Mouse (Mus musculus): ENCODE measurements around the gene Rhd. TPM values are rescaled to one million over a fixed set of nuclear protein-coding genes. Genes with fewer than 3 reads are reported as not detected.

Gene Rhd
- total and polyA plus RNA-seq, 3 experiments, result 3.3 to 69.7 (median 9.8) TPM

DNA sequence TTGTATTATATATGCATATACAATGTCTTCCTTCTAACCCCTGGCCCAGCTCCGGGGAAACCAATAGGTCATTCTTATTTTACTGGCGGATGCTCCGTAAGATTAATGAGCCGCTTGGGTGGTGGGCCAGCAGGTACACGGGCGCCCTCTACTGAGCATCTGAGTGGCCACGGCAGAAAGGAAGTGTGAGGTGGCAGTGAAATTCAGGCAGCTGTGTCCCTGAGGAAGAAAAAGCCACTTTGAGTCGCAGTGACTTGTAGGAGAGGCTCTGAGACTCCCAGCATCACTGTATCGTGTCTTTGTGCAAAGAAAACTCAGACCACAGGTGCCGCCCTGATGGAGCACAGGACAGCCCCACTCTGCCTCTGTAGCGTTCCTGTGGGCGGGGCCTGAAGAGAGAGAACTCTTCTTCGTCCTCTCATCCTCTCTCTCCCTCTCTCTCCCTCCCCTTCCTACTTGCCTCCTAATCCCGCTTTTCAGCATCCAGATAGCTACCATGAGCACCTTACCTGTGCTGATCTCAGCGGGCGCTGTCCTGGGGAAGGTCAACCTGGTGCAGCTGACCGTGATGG is 15.2 kb downstream of the Rhd start:
- ATAC-seq (ENCODE audit: extremely low read depth, insufficient number of reproducible peaks, low FRiP score, poor library complexity, severe bottlenecking), result no peak
- peaks cover 40% of the 10 kb centered on the region for H3K4me1 ChIP-seq (ENCODE audit: insufficient read depth, low read depth, low read length)
- peak; percentile 54 for TF ChIP-seq CTCF (IDR thresholded peaks at IDR 0.05; ENCODE audit: low read depth, low read length)
- no peak for TF ChIP-seq TAL1 (conservative IDR thresholded peaks at IDR 0.05; ENCODE audit: low read depth, low read length)
- H3K9me3 ChIP-seq (replicated peaks), result no peaks in the 10 kb centered on the region
- H3K4me3 ChIP-seq (ENCODE audit: low read depth, low read length), result peak overlapping the region; percentile 56; the same call in 1 of the 2 replicates
- peak; percentile 52 for DNase-seq (ENCODE audit: low spot score)
- H3K27me3 ChIP-seq (ENCODE audit: insufficient read depth, low read length), result no peaks in the 10 kb centered on the region
- H3K36me3 ChIP-seq (replicated peaks), result peaks cover 32% of the 10 kb centered on the region

DNA sequence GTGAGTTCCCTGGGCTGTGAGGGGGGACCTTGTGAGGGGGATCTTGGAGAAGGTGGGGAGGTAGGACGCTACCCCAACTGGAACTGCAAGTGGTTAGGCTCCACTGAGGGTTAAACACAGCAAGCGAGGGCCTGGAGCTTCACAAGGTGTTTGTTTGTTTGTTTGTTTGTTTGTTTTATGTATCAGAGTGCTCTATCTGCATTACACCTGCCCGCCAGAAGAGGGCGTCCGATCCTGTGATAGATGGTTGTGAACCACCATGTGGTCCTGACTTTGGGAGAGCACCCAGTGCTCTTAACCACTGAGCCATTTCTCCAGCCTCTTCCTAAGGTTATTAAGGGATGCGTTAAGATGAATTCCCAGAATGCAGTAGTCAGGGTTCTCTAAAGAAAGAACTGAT is 15.7 kb downstream of the Rhd start:
- TF ChIP-seq GATA2 (IDR thresholded peaks at IDR 0.05; ENCODE audit: borderline replicate concordance, low read depth, low read length), result no peak
- peak; percentile 59 for TF ChIP-seq CTCF (IDR thresholded peaks at IDR 0.05; ENCODE audit: low read depth, low read length)
- no peak for TF ChIP-seq POLR2AphosphoS5 (IDR thresholded peaks at IDR 0.05; ENCODE audit: insufficient replicate concordance, low read depth, low read length)
- Histone ChIP-seq H3K27me3 (ENCODE audit: insufficient read depth, low read length) (no peaks in the 10 kb centered on the region), H3K9me3 (replicated peaks) (no peaks in the 10 kb centered on the region), H3K4me3 (ENCODE audit: low read depth, low read length) (no peak overlapping the region; the same call in 1 of the 2 replicates), H3K4me1 (ENCODE audit: insufficient read depth, low read depth, low read length) (peaks cover 37% of the 10 kb centered on the region), H3K36me3 (replicated peaks) (peaks cover 38% of the 10 kb centered on the region)
- ATAC-seq (ENCODE audit: extremely low read depth, insufficient number of reproducible peaks, low FRiP score, poor library complexity, severe bottlenecking), result no peak
- DNase-seq (ENCODE audit: low spot score), result no peak

GRCm38 (mm10) chr4:134883266-134883665 is 18.9 kb downstream of the Rhd start:
- TF ChIP-seq GATA2 (IDR thresholded peaks at IDR 0.05; ENCODE audit: borderline replicate concordance, low read depth, low read length), result no peak
- TF ChIP-seq CTCF (IDR thresholded peaks at IDR 0.05; ENCODE audit: low read depth, low read length), result peak; percentile 95
- no peak for TF ChIP-seq GATA1 (IDR thresholded peaks at IDR 0.05; ENCODE audit: borderline replicate concordance, low read length)
- no peak for TF ChIP-seq TAL1 (conservative IDR thresholded peaks at IDR 0.05; ENCODE audit: low read depth, low read length)
- DNase-seq (ENCODE audit: low spot score), result peak; percentile 58
- H3K4me3 ChIP-seq (ENCODE audit: low read depth, low read length), result no peak overlapping the region
- H3K36me3 ChIP-seq (replicated peaks), result peaks cover 48% of the 10 kb centered on the region
- no peak; the same call in 1 of the 2 replicates for ATAC-seq (ENCODE audit: extremely low read depth, insufficient number of reproducible peaks, low FRiP score, poor library complexity, severe bottlenecking)
- H3K9me3 ChIP-seq (replicated peaks), result no peaks in the 10 kb centered on the region
- H3K4me1 ChIP-seq (ENCODE audit: insufficient read depth, low read depth, low read length), result peaks cover 28% of the 10 kb centered on the region
- H3K27me3 ChIP-seq (ENCODE audit: insufficient read depth, low read length), result no peaks in the 10 kb centered on the region

DNA sequence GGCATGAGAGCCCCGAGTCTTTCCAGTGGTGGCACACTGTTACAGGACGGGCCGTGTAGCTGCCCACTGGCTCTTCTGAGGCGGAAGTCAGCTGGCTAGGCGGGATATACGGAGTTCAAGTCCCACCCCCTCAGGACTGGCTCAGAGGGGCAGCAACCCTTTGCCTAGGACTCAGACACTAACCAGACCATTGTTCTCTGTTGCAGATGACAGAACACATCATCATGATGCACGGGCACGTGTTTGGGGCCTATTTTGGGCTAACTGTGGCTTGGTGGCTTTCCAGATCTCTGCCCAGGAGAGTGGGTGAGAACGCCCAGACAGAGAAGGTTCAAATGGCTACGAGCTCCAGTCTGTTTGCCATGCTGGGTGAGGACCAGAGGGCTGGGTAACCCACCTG is 19.5 kb downstream of the Rhd start:
- TF ChIP-seq POLR2AphosphoS5 (IDR thresholded peaks at IDR 0.05; ENCODE audit: insufficient replicate concordance, low read depth, low read length) (no peak), GATA2 (IDR thresholded peaks at IDR 0.05; ENCODE audit: borderline replicate concordance, low read depth, low read length) (no peak), GATA1 (IDR thresholded peaks at IDR 0.05; ENCODE audit: borderline replicate concordance, low read length) (no peak), CTCF (IDR thresholded peaks at IDR 0.05; ENCODE audit: low read depth, low read length) (no peak)
- Histone ChIP-seq H3K27me3 (ENCODE audit: insufficient read depth, low read length) (no peaks in the 10 kb centered on the region), H3K4me3 (ENCODE audit: low read depth, low read length) (no peak overlapping the region), H3K36me3 (replicated peaks) (peaks cover 44% of the 10 kb centered on the region), H3K4me1 (ENCODE audit: insufficient read depth, low read depth, low read length) (peaks cover 23% of the 10 kb centered on the region), H3K9me3 (replicated peaks) (no peaks in the 10 kb centered on the region)
- no peak for DNase-seq (ENCODE audit: low spot score)
- ATAC-seq (ENCODE audit: extremely low read depth, insufficient number of reproducible peaks, low FRiP score, poor library complexity, severe bottlenecking), result no peak

DNA sequence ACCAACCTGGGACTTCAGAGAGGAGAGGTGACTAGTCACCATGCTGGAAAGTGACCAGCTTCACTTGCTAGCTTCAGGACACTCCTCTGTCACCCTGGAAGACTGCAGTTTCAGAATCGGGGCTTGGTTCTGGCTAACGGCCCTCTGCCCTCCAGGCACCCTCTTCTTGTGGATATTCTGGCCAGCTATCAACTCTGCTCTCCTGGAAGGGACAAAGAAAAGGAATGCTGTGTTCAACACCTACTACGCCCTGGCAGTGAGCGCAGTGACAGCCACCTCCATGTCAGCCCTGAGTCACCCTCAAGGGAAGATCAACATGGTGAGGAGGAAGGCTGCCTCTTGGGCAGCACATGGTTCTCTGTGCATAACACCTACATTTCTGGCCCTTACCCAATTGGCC is 20.0 kb downstream of the Rhd start:
- TF ChIP-seq GATA1 (IDR thresholded peaks at IDR 0.05; ENCODE audit: borderline replicate concordance, low read length), result no peak
- TF ChIP-seq TAL1 (conservative IDR thresholded peaks at IDR 0.05; ENCODE audit: low read depth, low read length), result no peak
- TF ChIP-seq POLR2AphosphoS5 (IDR thresholded peaks at IDR 0.05; ENCODE audit: insufficient replicate concordance, low read depth, low read length), result no peak
- TF ChIP-seq GATA2 (IDR thresholded peaks at IDR 0.05; ENCODE audit: borderline replicate concordance, low read depth, low read length), result no peak
- no peak for TF ChIP-seq CTCF (IDR thresholded peaks at IDR 0.05; ENCODE audit: low read depth, low read length)
- Histone ChIP-seq H3K36me3 (replicated peaks) (peaks cover 44% of the 10 kb centered on the region), H3K9me3 (replicated peaks) (no peaks in the 10 kb centered on the region), H3K4me3 (ENCODE audit: low read depth, low read length) (no peak overlapping the region), H3K27me3 (ENCODE audit: insufficient read depth, low read length) (no peaks in the 10 kb centered on the region), H3K4me1 (ENCODE audit: insufficient read depth, low read depth, low read length) (peaks cover 18% of the 10 kb centered on the region)
- DNase-seq (ENCODE audit: low spot score) (no peak), ATAC-seq (ENCODE audit: extremely low read depth, insufficient number of reproducible peaks, low FRiP score, poor library complexity, severe bottlenecking) (no peak)

DNA sequence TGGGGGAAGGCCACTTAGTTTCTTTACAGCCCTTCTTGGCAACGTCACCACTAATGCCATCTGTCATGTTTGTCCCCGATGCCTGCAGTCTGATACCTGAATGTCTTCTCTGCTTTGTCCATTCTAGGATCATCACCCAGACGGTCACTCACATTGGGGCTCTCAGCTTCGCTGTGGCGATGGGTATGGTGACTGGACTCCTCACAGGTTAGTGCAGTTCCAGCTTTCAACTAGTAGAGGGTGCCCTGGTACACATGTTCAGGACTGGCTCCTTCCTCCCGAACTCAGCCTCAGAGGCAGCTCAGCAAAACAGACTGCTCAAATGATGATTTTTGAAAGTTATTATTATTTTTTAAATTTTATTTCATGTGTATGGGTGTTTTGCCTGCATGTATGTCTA is 27.8 kb downstream of the Rhd start:
- H3K4me3 ChIP-seq (ENCODE audit: low read depth, low read length), result no peak overlapping the region
- peaks cover 5% of the 10 kb centered on the region for H3K4me1 ChIP-seq (ENCODE audit: insufficient read depth, low read depth, low read length)
- no peaks in the 10 kb centered on the region for H3K9me3 ChIP-seq (replicated peaks)
- ATAC-seq (ENCODE audit: extremely low read depth, insufficient number of reproducible peaks, low FRiP score, poor library complexity, severe bottlenecking), result peak; percentile 15; the same call in 1 of the 2 replicates
- peaks cover 64% of the 10 kb centered on the region for H3K36me3 ChIP-seq (replicated peaks)
- no peaks in the 10 kb centered on the region for H3K27me3 ChIP-seq (ENCODE audit: insufficient read depth, low read length)
- TF ChIP-seq CTCF (IDR thresholded peaks at IDR 0.05; ENCODE audit: low read depth, low read length) (peak; percentile 95), GATA2 (IDR thresholded peaks at IDR 0.05; ENCODE audit: borderline replicate concordance, low read depth, low read length) (no peak)
- no peak for DNase-seq (ENCODE audit: low spot score)

- H3K27me3 ChIP-seq (ENCODE audit: insufficient read depth, low read length), result no peaks in the 10 kb centered on the region
- no peak for TF ChIP-seq POLR2AphosphoS5 (IDR thresholded peaks at IDR 0.05; ENCODE audit: insufficient replicate concordance, low read depth, low read length)
- no peak for TF ChIP-seq GATA2 (IDR thresholded peaks at IDR 0.05; ENCODE audit: borderline replicate concordance, low read depth, low read length)
- no peak for TF ChIP-seq GATA1 (IDR thresholded peaks at IDR 0.05; ENCODE audit: borderline replicate concordance, low read length)
- no peak for TF ChIP-seq TAL1 (conservative IDR thresholded peaks at IDR 0.05; ENCODE audit: low read depth, low read length)
- TF ChIP-seq CTCF (IDR thresholded peaks at IDR 0.05; ENCODE audit: low read depth, low read length), result no peak
- DNase-seq (ENCODE audit: low spot score) (no peak), ATAC-seq (ENCODE audit: extremely low read depth, insufficient number of reproducible peaks, low FRiP score, poor library complexity, severe bottlenecking) (no peak)
- H3K4me1 ChIP-seq (ENCODE audit: insufficient read depth, low read depth, low read length), result peaks cover 4% of the 10 kb centered on the region; the same call in 1 of the 2 replicates
- peaks cover 88% of the 10 kb centered on the region for H3K36me3 ChIP-seq (replicated peaks)
- no peak overlapping the region for H3K4me3 ChIP-seq (ENCODE audit: low read depth, low read length)
- no peaks in the 10 kb centered on the region for H3K9me3 ChIP-seq (replicated peaks)
Measured at GRCm38 (mm10) chr4:134897256-134897655, 32.9 kb downstream of the Rhd start.

Measured in G1E (cell line).